Mouse (Mus musculus) liver, embryonic 14.5 days (tissue): ENCODE measurements around the gene Syt11. TPM values are rescaled to one million over a fixed set of nuclear protein-coding genes. Genes with fewer than 3 reads are reported as not detected.

Source experiments
- ATAC-seq: fragments of 200-750 bp; cut with Nextera tagmentation; 2 replicates; pipeline ENCODE4 v1.8.0; 2017; ENCODE audit warnings: moderate number of reproducible peaks, mild to moderate bottlenecking, moderate library complexity; ENCODE audit not compliant: insufficient read depth
- DNase-seq, 3 experiments: peaks; one replicate each; pipeline ENCODE4 v3.0.0-alpha.2; 2012 to 2013; ENCODE audit warnings: low read depth in 3 of 3, low spot score in 3 of 3
- H3K27ac ChIP-seq: fragments of 300-500 bp; sonication (generic); 2 replicates; pipeline ENCODE4 v1.5.1; 2014; ENCODE audit warnings: moderate library complexity, mild to moderate bottlenecking, control low read depth, inconsistent platforms
- H3K27me3 ChIP-seq: fragments of 300-500 bp; sonication (generic); 2 replicates; pipeline ENCODE4 v1.6.1; 2014; ENCODE audit warnings: mild to moderate bottlenecking, low read length, moderate library complexity; ENCODE audit not compliant: control insufficient read depth, insufficient read depth
- H3K36me3 ChIP-seq: fragments of 300-500 bp; sonication (generic); replicated peaks from 2 replicates; pipeline ENCODE4 v1.6.1; 2014; ENCODE audit warnings: low read depth; ENCODE audit not compliant: control insufficient read depth, insufficient read depth
- H3K4me1 ChIP-seq, 2 experiments: fragments of 200-500 bp in 1 of 2; fragments of 300-500 bp in 1 of 2; sonication (generic) in 1 of 2; replicated peaks; 2 replicates each; pipeline ENCODE4 v1.6.1; 2012 to 2014; ENCODE audit warnings: antibody characterized with exemption in 1 of 2, inconsistent platforms in 1 of 2, low read length in 1 of 2; ENCODE audit not compliant: control insufficient read depth in 2 of 2, insufficient read depth in 2 of 2
- H3K4me2 ChIP-seq: fragments of 300-500 bp; sonication (generic); 2 replicates; pipeline ENCODE4 v1.6.1; 2014; ENCODE audit warnings: low read depth, mild to moderate bottlenecking, control low read depth, moderate library complexity
- H3K4me3 ChIP-seq, 2 experiments: fragments of 200-500 bp in 1 of 2; fragments of 300-500 bp in 1 of 2; sonication (generic) in 1 of 2; 2 replicates each; pipeline ENCODE4 v1.5.1; 2012 to 2014; ENCODE audit warnings: low read depth in 2 of 2, low read length in 2 of 2, mild to moderate bottlenecking in 2 of 2, control low read depth in 1 of 2, inconsistent platforms in 1 of 2, moderate library complexity in 1 of 2; ENCODE audit not compliant: insufficient read depth in 1 of 2
- H3K9ac ChIP-seq: fragments of 300-500 bp; sonication (generic); replicated peaks from 2 replicates; pipeline ENCODE4 v1.6.1; 2014; ENCODE audit warnings: mild to moderate bottlenecking, control low read depth, moderate library complexity
- H3K9me3 ChIP-seq: fragments of 300-500 bp; sonication (generic); 2 replicates; pipeline ENCODE4 v1.6.1; 2016; ENCODE audit warnings: low read length, mixed read lengths; ENCODE audit not compliant: control insufficient read depth
- CTCF ChIP-seq: IDR thresholded peaks from 2 replicates; pipeline ENCODE4 v1.5.1; 2016; ENCODE audit warnings: antibody characterized with exemption, low read depth, control low read depth
- EP300 ChIP-seq: IDR thresholded peaks from 2 replicates; pipeline ENCODE4 v1.6.1; 2016; ENCODE audit warnings: antibody characterized with exemption, low read depth
- WGBS: fragments of 180-500 bp; shearing (Covaris S2); extraction: QIAGEN DNeasy Blood & Tissue Kit; methylation state at CpG from one replicate; pipeline ENCODE4 v1.1.7; 2014; ENCODE audit not compliant: insufficient replicate concordance; 5-methylcytosine and 5-hydroxymethylcytosine counted together
- polyA plus RNA-seq, 2 experiments: library from polyadenylated mRNA; depleted of rRNA in 1 of 2; stranded (reverse) in 1 of 2; unstranded in 1 of 2; fragments of >200 nt; fragmentation: Nextera tagmentation in 1 of 2; extraction: Ambion mirVana in 1 of 2; gene quantifications; 2 replicates each; pipeline versions ENCODE4 v1.2.1 to v1.2.3; 2012 to 2014

Syt11 gene
- polyA plus RNA-seq, 2 experiments, result 0.35 to 0.47 TPM

DNA sequence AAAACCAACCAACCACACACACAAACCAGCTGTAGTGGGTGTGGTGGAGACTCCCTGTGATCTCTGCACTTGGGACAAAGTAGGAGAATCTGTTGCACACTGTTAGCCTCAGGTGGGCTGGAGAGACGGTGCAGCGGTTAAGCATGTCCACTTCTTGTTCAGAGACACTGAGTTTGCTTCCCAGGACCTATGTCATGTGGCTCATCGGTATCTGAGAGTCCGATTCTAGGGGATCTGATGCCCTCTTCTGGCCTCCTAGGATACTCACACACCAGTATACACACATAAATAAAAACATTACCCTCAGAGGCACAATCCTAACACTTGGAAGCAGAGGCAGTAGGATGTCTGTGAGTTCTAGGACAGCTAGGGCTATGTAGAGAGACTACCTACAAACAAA, 20.7 kb downstream of the Syt11 start:
- TF ChIP-seq CTCF (peak; percentile 50), EP300 (no peak)
- Histone ChIP-seq H3K4me3 (no peak overlapping the region), H3K36me3 (no peaks in the 10 kb centered on the region), H3K27ac (no peak overlapping the region), H3K9ac (no peak overlapping the region), H3K4me2 (no peak overlapping the region), H3K9me3 (no peaks in the 10 kb centered on the region), H3K27me3 (no peaks in the 10 kb centered on the region), H3K4me1 (peaks cover 3 to 16% of the 10 kb centered on the region in 2 experiments; a peak in 3 of 4 replicates)
- DNase-seq (no peak), ATAC-seq (no peak)
- 44% methylated on average over 4 of the region's 4 CpGs for WGBS

DNA sequence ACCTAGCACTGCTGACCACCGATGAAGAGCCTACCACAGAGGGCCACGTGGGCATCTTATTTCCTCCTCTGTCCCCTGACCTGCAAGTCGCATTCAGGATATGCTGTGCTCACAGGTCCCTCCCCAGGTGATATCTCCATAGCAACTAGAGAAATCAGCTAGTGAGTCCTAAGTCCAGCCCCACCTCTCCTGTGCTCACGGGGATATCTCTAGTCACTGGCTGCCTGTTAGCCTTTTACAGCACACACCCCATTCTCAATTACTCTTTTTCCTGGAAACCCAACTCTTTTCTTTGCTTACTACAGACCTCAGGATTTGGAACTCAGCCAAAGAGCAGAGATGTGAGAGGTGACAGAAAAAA, 28.1 kb downstream of the Syt11 start:
- Histone ChIP-seq H3K4me2 (no peak overlapping the region), H3K27me3 (no peaks in the 10 kb centered on the region), H3K36me3 (no peaks in the 10 kb centered on the region), H3K9ac (no peak overlapping the region), H3K27ac (no peak overlapping the region), H3K4me3 (no peak overlapping the region), H3K4me1 (peaks cover 0 to 4% of the 10 kb centered on the region in 2 experiments; a peak in 1 of 4 replicates), H3K9me3 (no peaks in the 10 kb centered on the region)
- DNase-seq (peak; percentile 12 to 45 (median 17)), ATAC-seq (peak; percentile 51; the same call in 1 of the 2 replicates)
- TF ChIP-seq EP300 (no peak), CTCF (no peak)
- WGBS, result 52% methylated on average over 4 of the region's 4 CpGs

DNA sequence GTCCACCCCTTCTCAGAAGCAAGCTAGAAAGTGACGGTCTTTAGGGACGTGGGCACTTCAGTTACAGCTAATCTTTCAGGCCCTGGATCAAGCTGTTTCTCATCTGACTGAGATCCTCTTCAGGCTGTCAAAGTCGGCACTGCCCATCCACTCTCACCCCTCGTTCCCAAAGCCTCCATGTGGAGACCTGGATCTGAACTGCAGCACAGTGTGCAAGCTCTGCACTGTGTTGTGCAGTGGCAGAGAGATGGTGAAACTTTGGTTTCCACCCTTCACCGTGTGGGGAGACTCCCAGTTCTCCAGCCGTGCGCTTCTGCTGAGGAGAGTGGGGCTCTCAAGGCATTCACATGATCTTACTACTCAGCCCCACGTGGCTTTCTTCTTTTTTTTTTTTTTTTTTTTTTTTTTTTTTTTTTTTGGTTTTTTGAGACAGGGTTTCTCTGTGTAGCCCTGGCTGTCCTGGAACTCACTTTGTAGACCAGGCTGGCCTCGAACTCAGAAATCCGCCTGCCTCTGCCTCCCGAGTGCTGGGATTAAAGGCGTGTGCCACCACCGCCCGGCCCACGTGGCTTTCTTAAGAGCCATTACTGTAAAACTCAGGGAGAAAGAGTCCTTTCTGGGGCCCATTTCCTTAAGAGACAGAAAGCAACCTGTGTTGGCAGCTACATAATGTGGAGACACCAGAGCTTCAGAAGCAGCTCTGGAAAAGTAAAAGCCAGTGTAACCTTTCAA, 28.7 kb downstream of the Syt11 start:
- Histone ChIP-seq H3K4me2 (no peak overlapping the region), H3K27ac (no peak overlapping the region), H3K9ac (no peak overlapping the region), H3K27me3 (no peaks in the 10 kb centered on the region), H3K4me3 (no peak overlapping the region), H3K9me3 (no peaks in the 10 kb centered on the region), H3K36me3 (no peaks in the 10 kb centered on the region), H3K4me1 (peaks cover 0 to 4% of the 10 kb centered on the region in 2 experiments; a peak in 1 of 4 replicates)
- ATAC-seq (no peak), DNase-seq (no peak)
- no peak for TF ChIP-seq EP300
- no peak for TF ChIP-seq CTCF
- 77% methylated on average over 14 of the region's 15 CpGs for WGBS

DNA sequence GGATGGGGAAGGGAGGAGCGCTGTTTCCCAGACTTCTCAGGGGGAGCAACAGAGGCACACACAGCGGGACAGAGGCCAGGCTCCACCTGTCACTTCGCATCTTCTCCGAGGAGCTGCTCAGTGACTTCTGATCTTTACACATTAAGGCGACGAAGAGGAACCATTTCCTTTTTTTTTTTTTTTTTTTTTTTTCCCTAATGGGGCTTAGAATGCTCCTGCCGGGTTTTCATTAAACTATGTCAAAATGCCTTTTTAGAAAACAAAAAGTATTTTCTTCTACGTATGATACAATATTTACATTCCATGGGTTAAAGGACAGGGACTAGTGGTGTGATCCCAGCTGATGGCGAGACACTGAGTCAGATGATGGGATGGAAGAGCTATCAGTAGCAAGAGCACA, 29.4 kb downstream of the Syt11 start:
- H3K9me3 ChIP-seq, result no peaks in the 10 kb centered on the region
- DNase-seq, result no peak
- no peak overlapping the region for H3K4me2 ChIP-seq
- H3K9ac ChIP-seq, result no peak overlapping the region
- no peak for TF ChIP-seq CTCF
- no peak for TF ChIP-seq EP300
- H3K36me3 ChIP-seq, result no peaks in the 10 kb centered on the region
- H3K4me1 ChIP-seq, result peaks cover 0 to 4% of the 10 kb centered on the region in 2 experiments; a peak in 1 of 4 replicates
- H3K27ac ChIP-seq, result no peak overlapping the region
- H3K27me3 ChIP-seq, result no peaks in the 10 kb centered on the region
- no peak overlapping the region for H3K4me3 ChIP-seq
- ATAC-seq, result no peak
- WGBS, result 62% methylated on average over 9 of the region's 9 CpGs

DNA sequence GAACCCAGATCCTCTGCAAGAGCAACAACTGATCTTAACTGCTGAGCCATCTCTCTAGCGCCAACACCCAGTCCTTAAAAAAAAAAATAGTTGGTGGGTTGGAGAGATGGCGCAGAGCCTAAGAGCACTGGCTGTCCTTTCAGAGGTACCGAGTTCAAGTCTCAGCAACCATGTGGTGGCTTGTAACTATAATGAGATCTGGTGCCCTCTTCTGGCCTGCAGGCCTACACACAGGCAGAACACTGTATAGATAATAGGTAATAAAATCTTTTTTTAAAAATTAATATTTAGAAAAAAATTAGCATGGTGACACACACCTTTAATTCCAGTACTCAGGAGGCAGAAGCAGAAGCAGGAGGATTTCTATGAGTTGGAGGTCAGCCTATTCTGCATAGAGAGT, 34.8 kb downstream of the Syt11 start:
- TF ChIP-seq CTCF (peak; percentile 22), EP300 (no peak)
- DNase-seq (no peak), ATAC-seq (no peak)
- Histone ChIP-seq H3K27ac (no peak overlapping the region), H3K4me1 (no peaks in the 10 kb centered on the region), H3K27me3 (no peaks in the 10 kb centered on the region), H3K4me3 (no peak overlapping the region), H3K4me2 (no peak overlapping the region), H3K36me3 (no peaks in the 10 kb centered on the region), H3K9me3 (no peaks in the 10 kb centered on the region), H3K9ac (no peak overlapping the region)
- 76% methylated on average over 3 of the region's 3 CpGs for WGBS
